Mouse (Mus musculus) WW6 (cell line): ENCODE measurements around the gene Gnaq.

Experiments used
- DNase-seq: peaks from one replicate; pipeline ENCODE4 v3.0.0-alpha.2; 2013; ENCODE audit warnings: low read depth, low spot score

Gene Gnaq

DNA sequence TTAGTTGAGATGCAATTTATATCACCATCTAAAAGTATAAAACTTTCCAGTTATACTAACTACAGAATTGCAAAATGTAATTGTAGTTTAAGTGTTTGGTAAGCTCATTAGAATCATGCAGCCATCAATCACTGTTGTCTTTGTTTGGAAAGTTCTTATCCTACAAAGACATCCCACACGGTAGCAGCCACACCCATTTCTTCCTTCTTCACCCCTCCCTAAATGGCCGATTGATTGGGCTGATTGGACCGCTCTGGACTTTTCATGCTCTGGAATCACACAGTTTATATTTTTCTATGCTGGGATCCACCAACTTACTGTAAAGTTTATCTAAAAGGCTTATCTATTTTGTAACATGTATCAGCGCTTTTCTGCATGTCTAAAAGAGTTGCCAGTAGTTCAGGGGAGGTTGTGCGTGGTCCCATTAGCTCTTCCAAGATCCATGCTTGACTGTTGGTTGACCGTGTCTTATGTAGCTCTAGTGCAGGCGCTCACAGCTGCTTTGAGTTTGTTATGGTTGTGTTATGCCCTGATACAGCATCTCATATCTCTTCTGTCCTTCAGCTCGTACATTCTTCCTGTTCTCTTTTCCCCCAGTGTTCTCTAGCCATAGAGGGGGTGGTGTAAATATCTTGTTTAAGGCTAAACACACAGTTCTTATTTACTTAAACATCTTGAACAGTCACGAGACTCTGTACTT is 56.6 kb downstream of the Gnaq start:
- DNase-seq, result no peak

GRCm38 (mm10) chr19:16198162-16198561 is 65.5 kb downstream of the Gnaq start:
- DNase-seq, result no peak

DNA sequence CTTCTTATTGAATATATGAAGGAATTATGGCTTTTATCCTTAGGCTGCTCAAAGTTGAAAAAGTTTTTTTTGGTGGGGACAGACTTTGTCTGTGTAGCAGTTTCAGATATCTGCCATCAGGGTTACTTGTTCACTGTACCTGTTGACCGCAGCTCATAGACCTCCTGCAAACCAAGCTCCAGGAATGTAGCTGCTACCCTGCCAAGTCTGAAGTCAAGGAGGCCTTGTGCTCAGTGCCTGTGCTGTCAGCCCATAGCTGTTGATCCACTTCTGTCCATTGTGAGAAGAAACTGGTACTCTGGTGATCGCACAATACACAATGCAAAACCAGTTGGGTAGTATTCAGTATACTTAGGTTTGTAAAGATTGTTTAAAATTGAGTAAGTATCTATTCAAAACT is 68.7 kb downstream of the Gnaq start:
- no peak for DNase-seq

- DNase-seq, result no peak
Measured at GRCm38 (mm10) chr19:16204776-16205680, 72.4 kb downstream of the Gnaq start.

DNA sequence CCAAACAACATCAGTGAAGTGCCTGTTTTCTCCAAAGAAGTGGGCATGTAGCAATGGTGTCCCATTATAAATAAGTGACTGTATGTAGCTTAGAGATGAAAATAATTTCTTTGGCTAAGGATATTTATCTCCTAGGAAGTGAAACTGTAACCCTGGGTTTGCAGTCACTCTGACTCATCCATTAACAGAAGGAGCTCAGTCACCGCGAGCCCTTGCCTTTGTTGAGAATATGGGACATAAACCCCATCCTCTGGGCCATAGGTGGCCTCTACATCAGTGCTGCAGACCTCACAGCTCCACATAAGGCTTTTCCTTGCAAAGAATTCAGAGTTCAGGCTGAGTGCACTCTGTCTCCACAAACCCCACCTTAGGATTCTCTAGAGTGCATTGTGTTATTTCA is 77.0 kb downstream of the Gnaq start:
- DNase-seq, result no peak

DNA sequence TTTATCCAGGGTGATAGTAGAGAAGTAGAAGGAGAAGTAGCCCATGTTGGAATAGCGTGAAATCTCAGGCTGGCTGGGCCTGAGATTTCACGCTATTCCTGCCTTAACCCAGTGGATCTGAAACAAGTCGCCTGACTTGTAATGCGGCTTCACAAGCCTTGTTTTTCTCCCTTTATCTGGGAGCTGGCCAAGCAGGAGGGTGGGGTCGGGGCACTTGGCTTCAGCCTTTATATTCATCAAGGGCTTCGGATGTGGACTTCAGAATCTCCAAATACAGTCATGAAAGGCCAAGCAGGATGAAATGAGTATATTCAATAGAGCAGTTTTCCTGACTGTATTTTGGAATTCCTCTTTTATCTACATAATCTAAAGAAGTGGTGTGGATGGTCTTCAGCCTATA is 82.3 kb downstream of the Gnaq start:
- no peak for DNase-seq

- DNase-seq, result no peak
Measured at GRCm38 (mm10) chr19:16215430-16216016, 82.9 kb downstream of the Gnaq start.

DNA sequence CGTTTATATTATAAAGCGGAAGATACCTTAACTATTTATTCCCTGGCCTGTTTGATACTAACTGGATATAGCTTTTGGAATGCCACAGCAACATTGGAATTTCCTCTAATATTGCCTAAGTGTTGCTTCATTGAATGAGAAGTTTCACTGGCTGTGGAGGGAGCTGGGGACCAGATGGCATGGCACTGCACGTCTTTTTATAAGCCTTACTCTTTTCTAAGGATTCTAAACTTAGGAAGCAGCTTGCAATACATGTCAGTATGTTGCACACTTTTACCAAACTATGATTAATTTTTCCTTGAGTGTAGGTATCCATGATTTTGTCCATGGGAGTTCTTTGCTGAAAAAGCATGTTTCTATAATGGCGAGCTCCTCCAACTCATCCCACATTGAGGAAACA is 87.3 kb downstream of the Gnaq start:
- DNase-seq, result no peak

DNA sequence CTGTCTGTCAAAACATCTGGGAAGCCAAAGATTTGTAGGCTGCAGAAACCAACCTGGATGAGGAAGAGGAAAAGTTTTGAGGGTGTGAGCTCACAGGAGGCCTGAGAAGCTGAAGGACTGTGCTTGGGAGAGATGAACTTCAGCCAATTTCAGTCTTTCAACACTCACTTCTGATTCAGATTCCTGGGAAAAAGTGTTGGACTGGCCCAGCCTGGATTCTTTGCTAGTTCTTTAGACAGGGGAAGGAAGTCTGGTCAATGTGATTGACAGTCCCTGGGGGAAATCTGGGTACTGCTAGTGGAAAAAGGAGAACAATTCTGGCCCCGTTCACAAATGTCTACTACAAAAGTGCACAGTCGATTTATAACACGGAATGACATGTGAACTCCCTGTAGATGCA is 89.9 kb downstream of the Gnaq start:
- DNase-seq, result no peak

- DNase-seq, result no peak
Measured at GRCm38 (mm10) chr19:16223126-16223525, 90.5 kb downstream of the Gnaq start.

GRCm38 (mm10) chr19:16224831-16225230 is 92.2 kb downstream of the Gnaq start:
- DNase-seq, result no peak

- DNase-seq, result no peak
Measured at GRCm38 (mm10) chr19:16231584-16231983, 99.0 kb downstream of the Gnaq start.

DNA sequence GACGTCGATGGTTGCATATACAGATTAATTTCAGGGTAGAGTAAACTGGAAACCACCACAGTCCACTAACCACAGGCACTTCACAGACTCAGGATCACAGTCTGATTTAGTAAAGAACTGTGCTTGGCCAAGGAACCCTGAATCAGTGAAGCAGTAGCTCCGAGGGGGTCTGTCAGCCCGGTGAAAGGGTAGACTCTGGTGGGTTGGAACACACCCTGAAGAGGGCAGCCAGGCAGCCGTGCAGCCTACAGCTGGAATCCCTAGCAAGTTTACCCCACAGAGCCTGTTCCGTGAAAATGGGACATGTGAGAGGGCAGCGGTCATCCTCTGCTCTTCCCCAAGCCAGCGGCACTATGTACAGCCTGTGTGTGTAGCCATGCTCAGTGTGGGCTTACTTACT is 103.0 kb downstream of the Gnaq start:
- DNase-seq, result no peak

GRCm38 (mm10) chr19:16237034-16237433 is 104.4 kb downstream of the Gnaq start:
- DNase-seq, result no peak

DNA sequence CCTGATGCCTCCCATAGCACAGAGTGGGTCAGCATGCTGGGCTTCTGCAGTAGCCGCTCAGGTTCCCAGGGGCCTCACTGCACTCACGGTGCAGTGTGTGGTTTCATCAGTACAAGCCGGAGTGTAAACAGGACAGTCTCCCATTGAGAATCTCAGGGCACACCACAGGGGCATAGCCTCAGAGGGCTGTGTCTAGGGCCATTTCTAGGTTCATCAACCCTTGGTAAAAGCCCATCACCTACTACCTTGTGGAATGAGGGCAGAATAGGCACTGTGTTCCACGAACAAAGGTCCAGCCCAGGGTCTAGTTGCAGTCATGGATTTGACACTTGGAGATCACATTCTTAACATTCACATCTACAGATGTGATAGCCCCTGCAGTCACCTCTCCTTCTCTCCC is 105.4 kb downstream of the Gnaq start:
- DNase-seq, result no peak

- no peak for DNase-seq
Measured at GRCm38 (mm10) chr19:16238512-16238911, 105.9 kb downstream of the Gnaq start.

- no peak for DNase-seq
Measured at GRCm38 (mm10) chr19:16242708-16243107, 110.1 kb downstream of the Gnaq start.

DNA sequence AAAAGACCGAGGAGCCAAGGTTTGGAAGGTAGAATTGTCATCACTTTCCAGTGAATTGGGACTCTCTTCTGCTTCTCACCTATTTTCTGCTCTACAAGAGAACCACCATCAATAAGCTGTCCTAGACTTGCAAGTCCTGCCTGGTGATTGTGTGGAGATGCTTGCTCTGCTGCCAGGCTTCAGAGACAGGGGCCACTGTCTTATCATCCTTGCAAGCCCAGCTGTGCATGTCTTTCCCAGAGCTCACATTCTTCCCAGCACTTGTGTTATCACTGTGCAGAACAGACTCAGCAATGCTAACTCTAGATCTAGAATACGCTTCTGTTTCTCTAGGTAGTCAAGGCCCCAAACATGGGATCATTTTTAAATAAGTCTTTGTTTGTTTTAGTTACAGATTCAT is 116.4 kb downstream of the Gnaq start:
- DNase-seq, result no peak

- no peak for DNase-seq
Measured at GRCm38 (mm10) chr19:16250921-16251320, 118.3 kb downstream of the Gnaq start.

- DNase-seq, result no peak
Measured at GRCm38 (mm10) chr19:16251819-16252218, 119.2 kb downstream of the Gnaq start.

- no peak for DNase-seq
Measured at GRCm38 (mm10) chr19:16252696-16253095, 120.1 kb downstream of the Gnaq start.

- no peak for DNase-seq
Measured at GRCm38 (mm10) chr19:16254881-16255280, 122.2 kb downstream of the Gnaq start.

- no peak for DNase-seq
Measured at GRCm38 (mm10) chr19:16255294-16255693, 122.7 kb downstream of the Gnaq start.
